Mouse (Mus musculus): Measurements from ENCODE around the gene Cep70.

Gene Cep70

DNA sequence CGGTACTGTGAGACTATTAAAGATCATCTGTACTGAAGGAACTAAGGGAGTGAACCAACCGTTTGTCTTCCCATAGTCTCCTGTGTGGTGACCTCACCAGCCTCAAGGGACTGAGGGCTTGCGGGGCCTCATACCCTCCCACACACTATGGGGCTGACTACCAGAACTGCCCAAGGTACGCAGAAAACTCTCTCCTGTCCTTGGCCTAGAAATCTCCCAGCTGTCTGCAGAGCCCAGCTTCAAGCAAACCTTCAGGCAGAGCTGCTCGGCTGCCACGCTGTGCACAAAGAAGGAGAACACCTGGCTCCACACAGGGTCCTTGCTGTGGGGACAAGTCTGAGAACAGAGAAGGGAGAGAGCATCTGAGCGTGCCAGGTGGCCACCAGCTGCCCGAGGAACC, 76.8 kb downstream of the Cep70 start:
- no peak for DNase-seq (ENCODE audit: low spot score)

DNA sequence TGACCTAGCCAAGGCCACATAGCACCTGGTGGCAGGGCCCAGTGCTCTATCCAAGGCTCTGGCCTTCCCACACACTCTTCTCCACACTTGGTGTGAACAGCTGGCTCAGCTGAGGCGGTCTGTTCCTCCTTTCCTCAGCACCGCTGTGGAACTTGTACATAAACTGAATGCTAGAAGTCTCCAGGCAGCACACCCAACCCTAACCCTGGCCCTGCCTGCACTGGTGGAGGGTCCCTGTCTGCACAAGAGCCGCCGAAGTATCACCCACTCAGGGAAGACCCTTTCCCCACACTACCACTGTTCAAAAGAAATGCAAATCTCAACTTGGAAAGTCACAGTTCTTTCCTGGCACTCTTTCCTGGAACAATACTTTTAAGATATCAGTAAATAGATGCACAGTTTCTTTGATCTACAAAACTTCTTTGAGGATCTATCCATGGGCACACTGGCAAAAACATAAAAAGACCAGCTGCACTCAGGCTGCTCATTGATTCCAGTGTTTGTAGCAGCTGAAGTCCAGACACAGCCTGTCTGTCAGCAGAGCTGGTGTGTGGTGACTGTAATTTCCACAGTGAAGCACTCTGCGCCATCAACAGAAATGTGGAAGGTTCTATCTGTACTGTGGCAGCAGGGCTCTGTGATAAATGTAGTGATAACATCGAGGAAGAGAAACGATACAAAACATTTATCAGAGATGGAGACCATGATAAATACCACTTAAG, 82.2 kb downstream of the Cep70 start:
- no peak for DNase-seq (ENCODE audit: low spot score)

DNA sequence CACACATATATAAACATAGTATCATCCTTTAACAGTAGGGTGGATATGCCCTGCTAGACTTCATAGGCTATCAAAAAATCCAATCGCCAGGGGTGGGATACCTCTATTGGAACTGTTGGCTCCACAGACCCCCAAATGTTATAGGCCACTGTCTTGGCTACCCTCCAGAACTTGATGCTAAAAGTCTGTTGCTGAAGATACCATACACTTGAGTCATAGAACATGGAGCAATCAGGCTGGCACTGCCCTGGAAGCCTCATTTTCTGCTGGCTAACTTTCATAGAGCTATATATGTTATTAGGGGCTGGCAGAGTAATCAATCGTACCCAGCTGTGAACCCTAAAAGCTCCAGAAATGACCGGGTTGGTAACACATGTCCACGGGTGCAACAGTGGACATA, 82.8 kb downstream of the Cep70 start:
- DNase-seq (ENCODE audit: low spot score): no peak

DNA sequence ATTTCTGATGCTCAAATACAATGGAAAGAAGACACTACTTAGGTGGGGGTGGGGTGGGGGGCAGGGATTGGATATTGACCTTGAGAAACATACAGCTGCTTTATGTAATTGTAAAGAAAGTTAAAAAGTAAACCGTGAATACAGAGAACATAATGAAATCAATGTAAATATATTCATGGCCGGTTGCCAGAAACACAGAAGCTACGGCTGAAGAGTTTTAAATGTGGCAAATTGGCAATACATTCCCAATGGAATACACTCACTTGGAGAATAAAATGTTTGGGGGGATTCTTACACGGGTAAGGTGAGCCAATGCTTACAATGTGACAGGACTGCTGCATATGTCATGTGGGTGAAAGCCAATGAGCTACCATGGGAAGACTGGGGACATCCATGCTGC, 83.7 kb downstream of the Cep70 start:
- no peak for DNase-seq (ENCODE audit: low spot score)

DNA sequence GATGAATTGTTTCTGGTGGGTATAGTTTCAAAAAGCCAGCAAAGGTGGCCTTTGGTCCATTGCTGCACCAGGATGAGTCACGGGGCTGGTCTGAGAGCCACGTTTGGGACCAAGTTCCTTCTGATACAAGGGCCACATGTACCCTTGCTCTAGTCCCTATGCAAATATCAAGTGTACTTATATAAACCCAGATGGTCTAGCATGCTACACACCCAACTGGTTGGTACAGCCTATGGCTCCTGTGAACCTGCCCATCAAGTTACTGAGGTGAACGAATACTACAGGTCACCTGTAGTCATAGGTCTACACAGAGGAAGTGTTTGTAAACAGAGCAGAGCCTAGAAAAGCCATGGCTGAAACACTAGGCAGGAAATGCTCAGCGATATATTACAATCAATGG, 93.4 kb downstream of the Cep70 start:
- DNase-seq (ENCODE audit: low spot score): no peak

DNA sequence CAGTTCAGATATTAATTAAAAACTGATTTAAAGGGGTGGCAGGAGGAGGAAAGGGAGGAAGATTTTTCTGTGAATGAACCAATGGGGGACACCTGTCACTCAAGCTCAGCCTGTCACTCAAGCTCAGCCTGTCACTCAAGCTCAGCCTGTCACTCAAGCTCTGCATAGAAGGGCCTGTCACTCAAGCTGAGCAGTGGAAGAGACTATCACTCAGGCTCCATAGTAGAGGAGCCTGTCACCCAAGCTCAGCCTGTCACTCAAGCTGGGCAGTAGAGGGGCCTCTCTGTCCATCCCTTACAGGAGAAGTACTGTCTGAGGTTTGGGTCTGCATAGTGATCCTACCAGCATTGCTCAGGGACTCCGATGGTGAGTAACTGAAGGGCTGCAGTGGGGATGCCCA, 95.1 kb downstream of the Cep70 start:
- DNase-seq (ENCODE audit: low spot score): no peak

DNA sequence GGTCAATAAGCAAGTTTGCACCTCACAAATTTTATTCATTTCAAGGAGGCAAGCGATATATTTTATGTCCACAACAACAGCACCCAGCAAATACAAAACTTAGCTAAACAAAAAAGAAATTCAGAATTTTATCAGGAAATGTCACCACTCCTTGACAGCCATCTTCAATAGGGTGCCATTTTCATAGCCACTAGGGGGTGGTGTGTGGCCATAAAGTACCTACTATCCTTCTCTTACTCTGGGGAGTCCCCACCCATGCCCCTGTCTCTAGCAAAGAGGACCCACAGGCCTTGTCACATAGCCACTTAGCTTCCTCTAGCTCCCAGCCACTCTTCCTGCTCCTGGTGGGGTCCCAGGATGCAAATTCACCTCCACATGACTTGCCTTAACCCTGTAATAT, 96.0 kb downstream of the Cep70 start:
- no peak for DNase-seq (ENCODE audit: low spot score)

DNA sequence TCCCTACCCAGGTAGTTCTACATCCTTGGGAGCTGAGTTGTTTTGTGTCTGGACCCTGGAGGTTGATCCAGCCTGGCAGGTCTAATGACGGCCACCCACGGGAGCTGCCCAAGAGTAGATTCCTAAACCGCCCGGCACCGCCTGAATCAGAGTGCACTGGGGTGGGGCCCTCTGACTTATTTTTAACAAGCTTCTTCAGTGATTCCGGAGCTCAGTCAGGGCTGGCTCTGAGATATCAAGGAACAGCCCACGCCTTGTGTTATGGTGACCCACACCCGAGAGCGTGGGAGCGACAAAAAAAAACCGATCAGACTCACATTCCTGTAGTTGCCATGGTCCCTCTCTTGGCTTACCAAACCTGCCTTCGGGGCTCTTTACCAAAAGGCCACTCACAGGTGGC, 97.0 kb downstream of the Cep70 start:
- peak; percentile 45 for DNase-seq (ENCODE audit: low spot score)

DNA sequence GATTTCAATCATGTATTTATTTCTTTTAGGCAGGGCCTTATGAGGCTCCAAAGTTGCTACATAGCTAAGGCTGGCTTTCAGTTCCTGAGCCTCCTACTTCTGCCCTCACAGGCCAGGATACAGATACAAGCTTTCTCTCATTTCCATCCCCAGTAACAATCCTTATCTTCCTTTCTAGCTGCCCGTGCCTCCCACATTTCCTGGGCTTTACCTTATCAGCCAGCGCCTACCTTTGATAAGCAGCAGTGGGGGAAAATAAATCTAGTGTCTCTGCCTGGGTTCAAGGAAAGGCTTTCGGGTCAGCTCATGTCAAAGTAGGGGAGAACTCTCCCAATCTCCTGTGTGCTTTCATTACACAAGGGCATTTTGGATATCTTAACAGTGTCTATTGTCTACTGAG, 98.4 kb downstream of the Cep70 start:
- DNase-seq (ENCODE audit: low spot score): no peak

DNA sequence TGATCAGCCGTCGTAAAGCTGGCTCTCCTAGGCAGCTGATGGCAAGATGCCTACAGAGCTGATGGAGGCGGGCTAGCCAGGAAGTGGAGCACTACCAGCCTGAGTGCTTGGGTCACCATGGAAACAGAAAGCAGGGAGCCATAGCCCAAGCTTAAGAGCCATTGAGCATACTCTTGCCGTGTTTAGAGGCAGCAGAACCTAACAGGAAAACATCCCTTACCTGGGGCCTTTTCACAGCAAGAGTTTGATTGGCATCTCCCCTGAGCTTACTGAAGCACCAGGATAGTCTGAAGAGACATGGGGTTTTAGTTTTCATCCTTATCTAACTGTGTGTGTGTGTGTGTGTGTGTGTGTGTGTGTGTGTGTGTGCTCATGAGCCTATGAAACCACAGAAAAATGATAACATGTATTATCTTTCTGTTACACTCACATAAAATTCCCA, 102.2 kb downstream of the Cep70 start:
- DNase-seq (ENCODE audit: low spot score): peak; percentile 25
